Mouse (Mus musculus) monocyte, adult 2 months (primary cell): ENCODE data around the gene Arfgap2.

Experiments used
- DNase-seq, 2 experiments: peaks; one replicate each; pipeline ENCODE4 v3.0.0; 2022; ENCODE audit warnings: low spot score in 2 of 2, low read depth in 1 of 2

Gene Arfgap2

DNA sequence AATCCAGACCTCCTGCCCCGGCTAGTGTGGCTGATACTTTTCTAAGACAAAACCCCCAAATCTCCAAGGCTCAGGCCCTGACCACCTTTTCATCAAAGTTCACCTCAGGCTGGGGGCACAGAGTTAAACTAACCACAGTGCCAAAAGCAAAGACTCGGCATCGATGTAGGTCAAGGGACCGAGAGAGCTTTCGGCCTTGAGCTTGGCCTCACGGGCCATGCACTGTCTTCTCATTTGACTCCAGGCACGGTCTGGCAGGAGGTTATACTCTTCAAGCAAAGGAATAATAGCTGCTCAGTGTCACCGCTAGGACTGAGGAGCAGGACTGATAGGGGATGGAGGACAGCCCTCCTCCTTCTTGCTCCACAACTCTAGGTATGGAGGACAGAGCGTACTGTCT lies 41.2 kb downstream of the Arfgap2 start:
- no peak for DNase-seq

DNA sequence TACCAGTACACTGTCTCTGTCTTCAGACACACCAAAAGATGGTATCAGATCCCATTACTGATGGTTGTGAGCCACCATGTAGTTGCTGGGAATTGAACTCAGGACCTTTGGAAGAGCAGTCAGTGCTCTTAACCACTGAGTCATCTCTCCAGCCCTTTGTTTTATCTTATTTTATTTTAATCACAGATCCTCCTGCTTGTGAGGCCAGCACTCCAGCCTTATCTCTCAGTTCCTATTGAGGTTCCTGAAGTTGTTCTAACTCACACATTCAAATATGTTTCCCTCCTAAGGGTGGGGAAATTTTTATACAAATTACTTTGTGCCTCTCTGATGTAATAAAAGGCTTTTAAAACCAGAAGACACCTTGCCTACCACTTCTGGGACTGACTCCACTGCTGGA lies 41.8 kb downstream of the Arfgap2 start:
- DNase-seq: no peak

DNA sequence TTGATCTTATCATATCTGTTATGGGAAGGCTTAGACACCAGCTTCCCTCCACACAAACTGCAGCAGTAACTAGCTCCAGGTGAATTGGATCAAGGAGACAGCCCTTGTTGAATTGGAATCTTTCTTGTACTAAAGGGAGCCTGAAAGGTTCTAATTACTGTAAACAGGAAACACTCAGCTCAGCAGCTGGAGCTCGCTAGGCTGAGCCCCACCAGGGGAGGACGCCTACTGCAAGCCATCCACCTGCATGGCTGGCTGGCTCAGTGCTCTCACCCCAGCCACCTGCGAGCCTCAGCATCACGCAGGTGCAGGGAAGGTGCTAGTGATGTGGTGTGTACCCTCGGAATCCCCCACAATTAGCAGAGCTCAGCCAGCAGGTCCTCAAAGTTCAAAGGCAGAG lies 43.9 kb downstream of the Arfgap2 start:
- no peak for DNase-seq

DNA sequence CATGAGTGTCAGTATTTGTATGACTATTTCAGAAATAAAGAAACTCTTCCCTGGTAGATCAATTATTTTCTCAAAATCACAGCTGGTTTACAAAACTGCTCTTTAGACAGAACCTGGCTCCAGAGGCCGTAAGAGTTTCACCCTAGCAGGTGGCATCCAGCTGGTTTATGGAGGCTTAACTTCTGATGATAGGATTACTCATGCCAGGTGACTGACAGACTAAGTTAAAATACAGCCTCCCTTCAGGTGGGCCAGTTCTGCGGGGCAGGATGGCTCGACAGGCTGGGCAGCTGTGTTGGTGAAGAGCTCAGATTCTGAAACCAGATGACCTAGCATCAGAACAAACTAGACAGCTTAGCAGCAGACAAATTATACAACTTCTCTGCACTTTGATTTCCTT lies 44.8 kb downstream of the Arfgap2 start:
- no peak for DNase-seq

DNA sequence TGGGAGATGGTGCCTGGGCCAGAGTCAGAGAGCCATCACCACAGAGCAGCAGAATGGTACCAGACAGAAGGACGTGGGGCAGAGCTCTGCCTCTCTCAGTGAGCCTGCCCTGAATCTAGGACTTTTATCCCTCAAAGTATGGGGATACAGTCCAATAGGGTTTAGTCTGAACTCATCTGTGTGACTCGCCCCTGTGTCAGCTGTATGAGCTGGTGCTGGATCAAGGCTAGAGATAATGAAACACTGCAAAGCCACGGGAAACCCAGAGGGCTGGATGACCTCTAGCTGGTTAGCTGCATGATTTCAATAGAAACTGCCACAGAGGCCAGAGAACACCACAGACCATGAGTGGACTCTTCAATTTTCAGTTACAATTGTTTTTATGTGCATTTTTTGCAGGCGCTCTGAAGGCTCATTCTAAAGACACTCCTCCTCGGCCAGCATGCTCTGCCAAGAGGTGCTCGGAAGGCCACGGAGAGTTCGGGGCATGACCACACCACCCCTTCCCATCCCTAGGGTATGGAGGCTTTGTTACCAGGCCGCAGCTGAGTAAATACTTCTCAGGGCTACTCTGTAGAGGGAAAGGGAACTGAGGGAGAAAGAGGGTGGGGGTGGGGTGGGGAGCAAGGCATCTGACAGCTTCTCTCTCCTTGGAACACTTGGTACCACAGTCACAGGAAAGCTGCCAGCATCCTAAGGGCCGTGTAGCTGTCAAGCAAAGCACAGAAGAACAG lies 48.0 kb downstream of the Arfgap2 start:
- no peak for DNase-seq

DNA sequence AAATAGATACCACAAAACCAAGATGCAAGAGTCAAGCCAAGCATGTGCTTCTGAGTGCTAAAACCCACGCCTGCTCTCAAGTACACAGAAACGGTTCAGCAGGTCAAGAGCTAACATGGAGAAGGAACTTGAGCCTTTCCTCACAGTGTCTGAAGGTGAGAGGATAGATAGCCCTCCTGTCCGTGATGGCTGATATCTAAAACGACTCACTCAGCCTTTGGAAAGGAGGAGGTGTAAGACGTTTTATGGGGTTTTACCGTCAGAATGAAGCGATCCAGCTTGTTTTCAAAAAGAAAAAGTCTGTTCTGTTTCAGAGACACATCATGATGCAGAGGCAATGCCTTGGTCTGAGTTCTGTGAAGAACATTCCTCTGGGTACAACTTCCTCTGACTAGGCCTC lies 49.4 kb downstream of the Arfgap2 start:
- no peak for DNase-seq

DNA sequence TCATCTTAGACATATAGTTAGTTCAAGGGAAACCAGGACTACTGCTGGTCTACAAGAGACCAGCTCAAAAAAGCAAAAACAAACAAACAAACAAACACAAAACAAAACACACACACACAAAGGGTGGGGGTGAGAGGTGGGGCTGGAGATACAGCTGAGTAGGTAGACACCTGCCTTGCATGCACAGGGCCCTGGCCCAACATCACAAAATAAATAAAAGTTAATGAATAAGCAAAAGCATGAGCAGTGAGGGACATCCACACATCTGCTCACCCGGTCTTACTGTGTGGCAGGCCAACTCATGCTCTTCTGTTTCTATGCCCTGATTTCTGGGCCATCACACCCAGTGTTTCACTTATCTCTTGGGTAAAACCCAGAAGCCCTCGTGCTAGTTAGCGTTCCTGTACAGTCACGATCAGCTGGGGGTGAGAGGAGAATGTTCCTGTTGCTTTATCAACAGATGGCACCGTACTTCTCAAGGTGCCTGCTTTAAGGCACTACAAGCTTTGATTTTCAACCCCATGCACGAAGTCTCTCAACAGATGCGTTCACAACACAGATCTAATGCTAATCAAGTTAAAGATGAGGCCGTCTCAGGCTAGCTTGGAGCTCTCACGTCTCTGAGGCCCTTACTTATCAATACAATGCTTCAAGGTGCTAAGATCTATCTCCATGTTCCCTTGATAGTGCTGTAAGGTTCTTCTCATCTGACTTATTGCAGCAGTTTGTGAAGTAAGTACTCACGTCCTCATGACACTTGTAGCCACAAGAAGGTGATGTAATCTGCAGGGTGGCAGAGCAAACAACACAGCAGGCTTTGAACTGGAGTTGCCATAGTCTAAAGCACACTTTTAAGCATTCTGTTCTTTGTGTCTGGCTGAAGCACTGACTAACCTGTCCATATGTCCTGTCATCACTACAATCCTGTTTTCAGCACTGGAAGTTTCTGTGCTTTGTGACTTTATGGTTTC lies 56.1 kb downstream of the Arfgap2 start:
- DNase-seq: no peak

DNA sequence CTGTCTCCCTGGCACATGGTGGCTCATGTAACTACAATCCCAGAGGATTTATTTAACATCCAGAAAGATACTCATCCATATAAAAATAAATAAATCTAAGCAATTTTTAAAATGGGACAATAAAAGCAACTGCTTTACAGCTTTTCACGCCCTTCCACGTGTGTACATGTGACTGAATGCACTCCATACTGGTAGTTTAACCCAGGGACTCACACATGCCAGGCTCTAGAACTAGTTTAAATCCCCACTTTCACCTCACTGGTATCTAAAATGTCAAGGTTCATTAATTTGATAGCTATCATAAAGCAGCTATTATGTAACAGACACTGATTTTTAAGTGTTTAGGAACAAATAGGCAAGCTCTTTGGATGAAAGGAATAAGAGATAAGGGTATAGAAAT lies 57.1 kb downstream of the Arfgap2 start:
- DNase-seq: no peak

DNA sequence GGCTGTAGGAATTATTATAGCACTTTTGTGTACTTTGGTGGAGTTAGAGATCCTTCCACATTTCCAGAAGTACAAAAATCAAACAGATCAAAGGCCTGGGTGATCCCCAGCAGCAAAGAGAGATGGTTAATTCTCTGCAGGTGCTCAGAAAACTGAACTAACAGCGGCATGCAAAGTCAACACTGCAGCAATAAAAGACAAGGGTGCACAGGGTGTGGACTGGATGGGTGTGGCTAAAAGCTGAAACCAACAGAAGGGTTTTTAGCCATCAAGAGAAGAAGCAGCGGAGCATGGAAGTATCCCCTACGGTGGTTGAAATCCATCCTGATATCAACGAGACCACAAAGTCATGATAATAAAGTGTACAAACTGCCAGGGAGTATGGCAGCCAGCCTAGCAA lies 57.7 kb downstream of the Arfgap2 start:
- DNase-seq: no peak

DNA sequence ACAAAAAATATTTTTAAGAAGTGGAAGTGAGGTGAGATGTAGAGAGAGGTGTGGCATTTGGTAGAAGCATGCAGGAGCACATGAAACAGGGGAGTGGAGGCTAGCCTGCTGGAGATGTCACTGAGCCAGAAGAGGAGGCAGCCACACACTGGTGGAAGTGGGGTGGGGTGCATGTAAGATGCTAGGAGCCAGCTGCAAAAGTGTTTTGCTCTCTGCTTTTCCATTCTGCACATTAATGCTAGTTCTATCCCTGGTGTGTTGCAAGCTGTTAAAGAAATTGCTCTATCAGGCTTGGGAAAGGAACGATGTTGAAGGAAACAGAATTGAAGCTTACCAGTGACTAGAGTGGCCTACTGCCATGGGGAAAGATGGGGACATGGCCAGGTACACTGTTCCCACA lies 59.6 kb downstream of the Arfgap2 start:
- DNase-seq: no peak

DNA sequence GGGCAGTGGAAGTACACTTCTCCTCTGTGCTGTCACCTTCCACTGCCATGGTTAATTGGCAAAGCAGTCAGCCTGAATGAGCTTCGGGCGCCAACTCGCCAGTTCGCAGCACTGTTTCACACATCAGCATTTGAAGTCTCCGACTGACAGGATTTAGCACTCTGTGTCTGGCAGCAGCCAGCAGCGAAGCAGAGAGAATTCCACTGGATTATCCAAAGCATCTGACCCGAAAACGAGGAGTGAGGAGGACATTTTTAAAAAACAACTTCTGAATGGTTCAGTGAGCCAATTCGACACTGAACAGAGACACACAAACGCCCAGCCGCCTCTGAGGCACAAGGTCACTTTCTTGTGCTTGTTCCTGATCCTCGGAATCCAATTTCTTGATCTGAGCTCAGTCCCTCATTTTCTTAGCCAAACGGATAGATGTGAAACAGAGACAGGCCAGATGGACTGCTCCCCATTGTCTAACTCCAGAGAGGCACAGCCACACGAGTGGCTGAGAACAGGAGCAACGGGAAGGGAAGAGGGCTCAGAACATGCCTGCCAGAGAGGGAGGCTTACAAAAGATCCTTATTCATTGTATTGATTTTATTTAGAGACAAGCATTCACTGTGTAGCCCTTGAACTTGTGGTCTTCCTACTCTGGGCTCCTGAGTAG lies 60.1 kb downstream of the Arfgap2 start:
- DNase-seq: no peak
